Mouse (Mus musculus) cortical plate, adult 2 months (tissue): ENCODE measurements at regions not wholly inside any gene's neighbourhood (a gene's known extent, or its start where the extent isn't known, plus 50 kb on each side); places are given as distances from the start of the nearest gene placed in this dataset.

Experiments used
- CTCF ChIP-seq: fragments of 200-500 bp; IDR thresholded peaks from 2 replicates; pipeline ENCODE4 v1.5.1; 2011; ENCODE audit warnings: mild to moderate bottlenecking, control low read depth, low read length; ENCODE audit not compliant: insufficient read depth; ENCODE audit errors: extremely low read depth
- POLR2A ChIP-seq: fragments of 200-500 bp; IDR thresholded peaks from 2 replicates; pipeline ENCODE4 v1.6.1; 2011; ENCODE audit warnings: mild to moderate bottlenecking, low read length, control low read depth; ENCODE audit not compliant: insufficient read depth; ENCODE audit errors: extremely low read depth

- no peak for TF ChIP-seq CTCF
- no peak for TF ChIP-seq POLR2A
These were observed 630.3 kb upstream of the Fam160b2 start for GRCm38 (mm10) chr14:71229955-71230354.
